Mouse (Mus musculus) ES-E14 (cell line): ENCODE results near the gene Rspo1. TPM values are rescaled to one million over a fixed set of nuclear protein-coding genes. Genes with fewer than 3 reads are reported as not detected.

ENCODE experiments used
- DNase-seq: peaks from one replicate; pipeline ENCODE4 v3.0.0-alpha.2; 2013; ENCODE audit warnings: low read depth, low spot score
- H3K27ac ChIP-seq: 2 replicates; pipeline ENCODE4 v1.5.1; 2012; ENCODE audit warnings: low read depth, mild to moderate bottlenecking, low read length, moderate library complexity, mixed read lengths; ENCODE audit not compliant: poor library complexity, insufficient read depth, severe bottlenecking
- H3K36me3 ChIP-seq: 2 replicates; pipeline ENCODE4 v1.6.1; 2012; ENCODE audit warnings: mild to moderate bottlenecking, low read length, moderate library complexity, mixed read lengths; ENCODE audit not compliant: control insufficient read depth, poor library complexity, insufficient read depth, severe bottlenecking
- H3K4me1 ChIP-seq, 2 experiments: fragments of 150-350 bp in 1 of 2; sonication (generic) in 1 of 2; 2 replicates each; pipeline ENCODE4 v1.6.1; 2012; ENCODE audit warnings: low read length in 2 of 2, mild to moderate bottlenecking in 1 of 2, mixed read lengths in 1 of 2; ENCODE audit not compliant: control insufficient read depth in 2 of 2, insufficient read depth in 2 of 2, poor library complexity in 1 of 2
- H3K4me3 ChIP-seq, 2 experiments: fragments of 150-350 bp in 1 of 2; sonication (generic) in 1 of 2; 2 replicates each; pipeline ENCODE4 v1.5.1; 2012; ENCODE audit warnings: low read length in 2 of 2, low read depth in 1 of 2, mild to moderate bottlenecking in 1 of 2, mixed read lengths in 1 of 2; ENCODE audit not compliant: insufficient read depth in 1 of 2, poor library complexity in 1 of 2, severe bottlenecking in 1 of 2
- H3K9ac ChIP-seq: 2 replicates; pipeline ENCODE4 v1.6.1; 2012; ENCODE audit warnings: low read depth, mild to moderate bottlenecking, low read length, mixed read lengths; ENCODE audit not compliant: poor library complexity, insufficient read depth, severe bottlenecking
- H3K9me3 ChIP-seq: fragments of 150-350 bp; sonication (generic); 2 replicates; pipeline ENCODE4 v1.6.1; 2012; ENCODE audit warnings: low read depth, mild to moderate bottlenecking, low read length; ENCODE audit not compliant: control insufficient read depth, insufficient read depth
- CHD2 ChIP-seq: IDR thresholded peaks from 2 replicates; pipeline ENCODE4 v1.6.1; 2014; ENCODE audit warnings: mild to moderate bottlenecking, low read depth, low read length, inconsistent platforms
- HCFC1 ChIP-seq: IDR thresholded peaks from 2 replicates; pipeline ENCODE4 v1.6.1; 2012; ENCODE audit warnings: low read length, inconsistent platforms, borderline replicate concordance; ENCODE audit not compliant: insufficient read depth
- MAFK ChIP-seq: IDR thresholded peaks from 2 replicates; pipeline ENCODE4 v1.6.1; 2014; ENCODE audit warnings: mild to moderate bottlenecking, low read depth, low read length, inconsistent platforms; ENCODE audit not compliant: insufficient read depth
- ZC3H11A ChIP-seq: IDR thresholded peaks from 2 replicates; pipeline ENCODE4 v1.6.1; 2012; ENCODE audit warnings: low read depth, mild to moderate bottlenecking, inconsistent platforms, low read length, borderline replicate concordance
- ZNF384 ChIP-seq: IDR thresholded peaks from 2 replicates; pipeline ENCODE4 v1.6.1; 2012; ENCODE audit warnings: low read depth, low read length, inconsistent platforms
- in situ Hi-C, 2 experiments: fragments of 600-800 bp; cut with MboI; formaldehyde crosslinking; loops; one replicate each; pipeline ENCODE4 v1.15.1; 2025; ENCODE audit warnings: low sequenced_read_pairs in 2 of 2, inconsistent platforms in 1 of 2; ENCODE audit not compliant: unreplicated experiment in 2 of 2
- total RNA-seq: library from RNA; depleted of rRNA; stranded (reverse); fragments of 300-350 nt; gene quantifications from 2 replicates; pipeline ENCODE4 v1.2.3, GENCODE M21; 2012

Gene Rspo1
- total RNA-seq, 1 experiment: 3.3 TPM

GRCm38 (mm10) chr4:124951036-124951433, 35.2 kb upstream of the Rspo1 start:
- H3K9me3 ChIP-seq: no peaks in the 10 kb centered on the region
- no peaks in the 10 kb centered on the region for H3K4me1 ChIP-seq
- no peak overlapping the region for H3K9ac ChIP-seq
- no peaks in the 10 kb centered on the region for H3K36me3 ChIP-seq
- no peak overlapping the region for H3K27ac ChIP-seq
- H3K4me3 ChIP-seq: no peak overlapping the region
- in situ Hi-C loops: no loop called here
- DNase-seq: no peak
- TF ChIP-seq ZC3H11A (no peak), HCFC1 (no peak), MAFK (no peak), ZNF384 (no peak)

- Histone ChIP-seq H3K9me3 (no peaks in the 10 kb centered on the region), H3K4me1 (no peaks in the 10 kb centered on the region), H3K27ac (no peak overlapping the region), H3K4me3 (no peak overlapping the region), H3K9ac (no peak overlapping the region), H3K36me3 (no peaks in the 10 kb centered on the region)
- in situ Hi-C loops: no loop called here
- no peak for TF ChIP-seq MAFK
- TF ChIP-seq HCFC1: no peak
- TF ChIP-seq ZC3H11A: no peak
- no peak for TF ChIP-seq ZNF384
- no peak for TF ChIP-seq CHD2
- no peak for DNase-seq
These were observed 32.7 kb upstream of the Rspo1 start for GRCm38 (mm10) chr4:124953546-124953945.

- H3K27ac ChIP-seq: no peak overlapping the region
- no peaks in the 10 kb centered on the region for H3K9me3 ChIP-seq
- in situ Hi-C loops: no loop called here
- H3K36me3 ChIP-seq: no peaks in the 10 kb centered on the region
- no peak for TF ChIP-seq ZC3H11A
- TF ChIP-seq HCFC1: no peak
- TF ChIP-seq CHD2: no peak
- no peak for TF ChIP-seq MAFK
- TF ChIP-seq ZNF384: no peak
- no peak for DNase-seq
- no peak overlapping the region for H3K4me3 ChIP-seq
- H3K4me1 ChIP-seq: no peaks in the 10 kb centered on the region
- H3K9ac ChIP-seq: no peak overlapping the region
These were observed 28.9 kb upstream of the Rspo1 start for GRCm38 (mm10) chr4:124957284-124957683.

DNA sequence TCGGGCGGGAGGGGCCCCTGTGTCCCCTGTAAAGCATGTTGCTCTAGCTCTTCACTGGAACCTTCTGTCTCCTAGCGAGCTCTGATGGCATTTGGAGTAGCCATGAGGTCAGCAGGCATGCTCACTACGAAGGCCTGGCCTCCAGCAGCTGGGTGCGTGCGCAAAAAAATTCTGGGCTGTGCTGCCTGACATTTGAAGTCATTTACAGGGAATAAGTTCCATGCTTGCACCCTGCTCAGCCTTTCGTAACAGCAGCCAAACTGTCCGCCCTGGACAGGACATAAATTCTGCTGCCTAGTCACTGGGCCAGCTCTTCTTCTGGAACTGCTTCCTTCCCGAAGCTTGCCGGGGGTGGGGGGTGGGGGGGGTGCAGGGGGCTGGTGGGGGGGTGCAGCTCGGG, 27.2 kb upstream of the Rspo1 start:
- no peaks in the 10 kb centered on the region for H3K4me1 ChIP-seq
- no peak overlapping the region for H3K27ac ChIP-seq
- TF ChIP-seq ZC3H11A (no peak), MAFK (no peak), CHD2 (no peak), ZNF384 (no peak), HCFC1 (no peak)
- H3K36me3 ChIP-seq: no peaks in the 10 kb centered on the region
- H3K4me3 ChIP-seq: no peak overlapping the region
- in situ Hi-C loops: no loop called here
- no peak overlapping the region for H3K9ac ChIP-seq
- no peak for DNase-seq
- H3K9me3 ChIP-seq: no peaks in the 10 kb centered on the region

DNA sequence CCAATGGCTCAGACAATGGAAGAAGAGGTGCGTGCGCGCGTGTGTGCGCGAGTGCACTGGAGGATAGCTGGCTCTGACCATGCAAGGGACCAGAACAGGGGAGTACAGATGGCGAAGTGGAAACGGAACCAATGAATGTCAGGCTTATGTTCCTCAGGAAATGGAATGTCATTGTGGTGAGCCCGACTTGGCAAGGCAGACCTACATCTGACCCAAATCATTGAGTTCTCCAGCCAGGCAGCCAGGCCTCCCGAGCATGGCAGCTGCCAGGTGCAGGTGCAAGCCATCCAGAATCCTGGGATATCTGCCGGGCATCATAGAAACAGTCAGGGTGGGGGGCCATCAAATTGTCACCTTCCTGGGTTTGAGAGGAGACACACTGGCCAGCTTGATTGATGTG, 25.3 kb upstream of the Rspo1 start:
- TF ChIP-seq MAFK (no peak), CHD2 (no peak), HCFC1 (no peak), ZC3H11A (no peak), ZNF384 (no peak)
- Histone ChIP-seq H3K4me3 (no peak overlapping the region), H3K9me3 (no peaks in the 10 kb centered on the region), H3K4me1 (no peaks in the 10 kb centered on the region), H3K36me3 (no peaks in the 10 kb centered on the region), H3K27ac (no peak overlapping the region), H3K9ac (no peak overlapping the region)
- in situ Hi-C loops: no loop called here
- no peak for DNase-seq
